8 mouse cellular contexts compared by ENCODE assay signal in genomic region chr19:25000153-25000552, GRCm38 (mm10). TPM values are rescaled to one million over a fixed set of nuclear protein-coding genes. Genes with fewer than 3 reads are reported as not detected.
DNase-seq lines count a peak whose midpoint lies in the region; ATAC-seq and TF ChIP-seq lines count a peak whose summit lies in the region.

No protein-coding gene starts in this region.

- 5% methylated on average over 9 of the region's 9 CpGs for WGBS in bone marrow, adult 2 months
- 30% methylated on average over 9 of the region's 9 CpGs for WGBS in hindbrain, postnatal 0 days
- WGBS in lung, postnatal 0 days, result 13% methylated on average over 9 of the region's 9 CpGs

- peak overlapping the region; percentile 99; the same call in 1 of the 2 replicates for H3K27ac ChIP-seq in bone marrow, adult 2 months (ENCODE audit: control insufficient read depth, insufficient read depth, low read depth, low read length, poor library complexity)
- no peak overlapping the region for H3K27ac ChIP-seq in hindbrain, postnatal 0 days
- H3K27ac ChIP-seq in lung, postnatal 0 days (ENCODE audit: low read length), result no peak overlapping the region

- no peak overlapping the region for H3K9ac ChIP-seq in hindbrain, postnatal 0 days (replicated peaks; ENCODE audit: low read length)
- peak overlapping the region; percentile 55; the same call in 1 of the 2 replicates for H3K9ac ChIP-seq in lung, postnatal 0 days (replicated peaks; ENCODE audit: low read depth)

- no peak for TF ChIP-seq POLR2A in bone marrow, adult 2 months (IDR thresholded peaks at IDR 0.05; ENCODE audit: borderline replicate concordance, control insufficient read depth, low read depth, low read length)

- peak overlapping the region; percentile 96 for H3K4me2 ChIP-seq in hindbrain, postnatal 0 days (ENCODE audit: low read depth, low read length)
- H3K4me2 ChIP-seq in lung, postnatal 0 days (replicated peaks; ENCODE audit: low read depth, low read length), result peak overlapping the region; percentile 98

- no peak for ATAC-seq in hindbrain, postnatal 0 days
- no peak for ATAC-seq in lung, postnatal 0 days

- H3K27me3 ChIP-seq in hindbrain, postnatal 0 days (ENCODE audit: insufficient read depth, low read length), result peaks cover 26% of the 10 kb centered on the region
- H3K27me3 ChIP-seq in lung, postnatal 0 days (replicated peaks; ENCODE audit: insufficient read depth, low read length), result peaks cover 7% of the 10 kb centered on the region; the same call in 1 of the 2 replicates

- peak; percentile 82 for DNase-seq in heart, adult 11 months
- no peak for DNase-seq in heart, postnatal 10 days
- no peak for DNase-seq in hindbrain, postnatal 0 days (ENCODE audit: low spot score)
- DNase-seq in lung, postnatal 0 days (ENCODE audit: low spot score), result no peak
- no peak for DNase-seq in cerebellum, adult 9-11 months
- DNase-seq in adipocyte (ENCODE audit: low spot score), result no peak
- no peak for DNase-seq in cerebellum, adult 9-10 months

- no peaks in the 10 kb centered on the region for H3K9me3 ChIP-seq in hindbrain, postnatal 0 days (ENCODE audit: low read length)
- H3K9me3 ChIP-seq in lung, postnatal 0 days (ENCODE audit: low read length), result no peaks in the 10 kb centered on the region

- TF ChIP-seq EP300 in lung, postnatal 0 days (IDR thresholded peaks at IDR 0.05), result no peak

- no peak for TF ChIP-seq CTCF in bone marrow, adult 2 months (IDR thresholded peaks at IDR 0.05; ENCODE audit: control insufficient read depth, insufficient read depth, low read length)
- no peak for TF ChIP-seq CTCF in hindbrain, postnatal 0 days (IDR thresholded peaks at IDR 0.05; ENCODE audit: low read depth)
- TF ChIP-seq CTCF in lung, postnatal 0 days (IDR thresholded peaks at IDR 0.05), result no peak

- peak overlapping the region; percentile 91 for H3K4me3 ChIP-seq in bone marrow, adult 2 months (replicated peaks; ENCODE audit: control insufficient read depth, low read depth, low read length)
- peak overlapping the region; percentile 64; the same call in 1 of the 2 replicates for H3K4me3 ChIP-seq in hindbrain, postnatal 0 days (ENCODE audit: low read length)
- peak overlapping the region; percentile 66 for H3K4me3 ChIP-seq in lung, postnatal 0 days (ENCODE audit: low read depth, low read length)

- intact Hi-C loops in heart, postnatal 10 days (cut with DNase I), result no loop called here

- no peaks in the 10 kb centered on the region for H3K36me3 ChIP-seq in hindbrain, postnatal 0 days (ENCODE audit: insufficient read depth, low read length)
- H3K36me3 ChIP-seq in lung, postnatal 0 days (ENCODE audit: insufficient read depth, low read length), result no peaks in the 10 kb centered on the region

- H3K4me1 ChIP-seq in bone marrow, adult 2 months (ENCODE audit: control insufficient read depth, insufficient read depth, low read length), result peaks cover 1% of the 10 kb centered on the region; the same call in 1 of the 2 replicates
- H3K4me1 ChIP-seq in hindbrain, postnatal 0 days (ENCODE audit: insufficient read depth, low read length), result no peaks in the 10 kb centered on the region
- no peaks in the 10 kb centered on the region for H3K4me1 ChIP-seq in lung, postnatal 0 days (ENCODE audit: insufficient read depth, low read depth, low read length)

RNA-seq across cellular contexts. Expression of gene Dock8, which starts 0.8 kb away (rescaled TPM):
- total RNA-seq in heart, postnatal 10 days (2021), result 10 to 100 TPM; 16.3 to 18.5 TPM
- 16.9 and 40.8 TPM in 2 replicates for polyA plus RNA-seq in bone marrow, adult 2 months (2011; ENCODE audit: insufficient read depth, insufficient read length, low replicate concordance, missing spikeins)
- total RNA-seq in hindbrain, postnatal 0 days (2014; rRNA removed), result 1.3 and 2.9 TPM in 2 replicates
- polyA plus RNA-seq in hindbrain, postnatal 0 days (2015; fragmentation: Nextera tagmentation; extraction: Ambion mirVana), result 0.40 and 1.1 TPM in 2 replicates
- polyA plus RNA-seq in lung, postnatal 0 days (2015; fragmentation: Nextera tagmentation; extraction: Ambion mirVana), result 8.1 and 9.7 TPM in 2 replicates

RNA-seq across cellular contexts. Expression of gene Cbwd1, which starts 38.7 kb away (rescaled TPM):
- total RNA-seq in heart, postnatal 10 days (2021), result 10 to 100 TPM; 11.5 to 12.3 TPM
- polyA plus RNA-seq in bone marrow, adult 2 months (2011; ENCODE audit: insufficient read depth, insufficient read length, low replicate concordance, missing spikeins), result 2.7 and 7.5 TPM in 2 replicates
- 7.3 and 12.8 TPM in 2 replicates for total RNA-seq in hindbrain, postnatal 0 days (2014; rRNA removed)
- 8.3 and 10.4 TPM in 2 replicates for polyA plus RNA-seq in hindbrain, postnatal 0 days (2015; fragmentation: Nextera tagmentation; extraction: Ambion mirVana)
- polyA plus RNA-seq in lung, postnatal 0 days (2015; fragmentation: Nextera tagmentation; extraction: Ambion mirVana), result 14.6 and 15.6 TPM in 2 replicates
